Mouse (Mus musculus): Measurements from ENCODE around the gene Mad2l2.

DNA sequence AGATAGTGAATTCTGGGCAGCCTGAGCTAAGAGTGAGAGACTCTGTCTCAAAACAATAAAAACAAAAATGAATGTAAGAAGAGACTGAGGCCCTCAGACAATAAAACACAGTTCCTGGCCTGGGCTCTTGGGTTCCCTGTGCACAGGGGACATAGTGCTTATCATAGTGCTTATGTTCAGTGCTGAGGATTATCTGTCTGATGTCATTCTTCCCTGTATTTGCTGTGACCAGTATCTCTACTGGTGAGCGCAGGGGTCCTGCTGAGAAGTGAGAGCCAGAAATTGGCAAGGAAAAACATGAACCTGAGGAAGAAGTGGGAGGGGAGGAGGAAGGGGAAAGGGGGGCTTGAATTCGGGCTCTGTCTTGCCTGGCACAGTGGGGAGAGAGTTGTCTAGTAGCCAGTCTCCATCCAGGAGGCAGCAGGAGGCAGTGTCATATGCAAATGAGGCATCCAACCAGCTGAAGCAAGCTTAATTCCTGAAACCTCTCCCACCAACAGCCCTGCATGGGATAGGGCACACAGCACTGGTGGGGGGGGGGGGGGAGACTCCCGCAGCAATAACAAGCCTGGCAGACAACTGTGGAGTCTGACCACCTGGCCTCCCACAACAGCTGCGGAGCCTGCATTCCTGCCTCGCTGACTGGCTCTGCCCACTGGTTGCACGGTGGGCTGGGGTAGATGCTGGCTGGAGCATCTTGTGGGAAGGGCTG is 8.0 kb upstream of the Mad2l2 start:
- TF ChIP-seq POLR2A (IDR thresholded peaks at IDR 0.05; ENCODE audit: control insufficient read depth, low read depth, low read length): no peak
- TF ChIP-seq CTCF (IDR thresholded peaks at IDR 0.05; ENCODE audit: control insufficient read depth, insufficient read depth, insufficient replicate concordance, low read depth, low read length): no peak

Data from testis, adult 2 months (tissue).